Mouse (Mus musculus) heart, adult 8-10 months (tissue): ENCODE results near the gene Upf2. TPM values are rescaled to one million over a fixed set of nuclear protein-coding genes. Genes with fewer than 3 reads are reported as not detected.

Source experiments
- total RNA-seq, 4 experiments: library from RNA; stranded (reverse); gene quantifications; 2 replicates each; pipeline ENCODE4 v1.2.4; 2022

The Upf2 gene
- total RNA-seq, 4 experiments from 2014 or later, result 18.6 to 20.6 (median 19.1) TPM

Other genes starting within 250 kb of the Upf2 start
- 1 to 10 TPM; 3.6 to 5.0 (median 4.3) TPM for gene Camk1d, start 237.0 kb upstream of the Upf2 start, total RNA-seq
- 10 to 100 TPM; 10.5 to 13.6 (median 11.3) TPM for gene Nudt5, start 106.5 kb upstream of the Upf2 start, total RNA-seq
- 10 to 100 TPM; 77.9 to 91.8 (median 85.9) TPM for gene Cdc123, start 106.3 kb upstream of the Upf2 start, total RNA-seq
- gene Gm13199, start 88.5 kb upstream of the Upf2 start, total RNA-seq, result under 1 TPM in 1 of 4 experiments, not detected in 3; 0.50 TPM
- 10 to 100 TPM; 11.9 to 14.3 (median 14.1) TPM for gene Sec61a2, start 56.0 kb upstream of the Upf2 start, total RNA-seq
- gene Dhtkd1, start 8.7 kb upstream of the Upf2 start, total RNA-seq, result 1 to 10 TPM; 3.7 to 9.4 (median 4.0) TPM
- 10 to 100 TPM in 3 of 4 experiments, 1 to 10 TPM in 1; 8.5 to 15.9 (median 14.0) TPM for gene Proser2, start 178.7 kb downstream of the Upf2 start, total RNA-seq